Mouse (Mus musculus): ENCODE measurements around the gene Pdcd4.

- TF ChIP-seq CTCF (IDR thresholded peaks at IDR 0.05; ENCODE audit: borderline replicate concordance, extremely low read depth, insufficient read depth, insufficient read length), result no peak
- no peak for TF ChIP-seq POLR2A (IDR thresholded peaks at IDR 0.05; ENCODE audit: borderline replicate concordance, extremely low read depth, insufficient read depth, insufficient read length, poor library complexity, severe bottlenecking)
Observed at GRCm38 (mm10) chr19:53854978-53855377, 37.1 kb upstream of the Pdcd4 start.

Measured in brain, embryonic 14.5 days (tissue).